Mouse (Mus musculus): ENCODE measurements at regions not wholly inside any gene's neighbourhood (a gene's known extent, or its start where the extent isn't known, plus 50 kb on each side); places are given as distances from the start of the nearest gene placed in this dataset.
A peak's percentile ranks its signal among the peaks of the same experiment; 100 is the strongest.

GRCm38 (mm10) chr6:54754810-54755209, 61.9 kb upstream of the Znrf2 start:
- no peak for DNase-seq

- no peak for DNase-seq
These were observed 59.2 kb upstream of the Znrf2 start for GRCm38 (mm10) chr6:54757511-54757911.

- DNase-seq = no peak
These were observed 58.6 kb upstream of the Znrf2 start for GRCm38 (mm10) chr6:54758112-54758511.

GRCm38 (mm10) chr6:54759263-54759662, 57.5 kb upstream of the Znrf2 start:
- no peak for DNase-seq

- peak; percentile 76 for DNase-seq
These were observed 56.7 kb upstream of the Znrf2 start for GRCm38 (mm10) chr6:54759942-54760498.

- DNase-seq = no peak
These were observed 56.2 kb upstream of the Znrf2 start for GRCm38 (mm10) chr6:54760541-54760940.

- no peak for DNase-seq
These were observed 54.7 kb upstream of the Znrf2 start for GRCm38 (mm10) chr6:54762021-54762420.

- DNase-seq = no peak
These were observed 54.2 kb upstream of the Znrf2 start for GRCm38 (mm10) chr6:54762499-54762898.

GRCm38 (mm10) chr6:54763669-54764068, 53.0 kb upstream of the Znrf2 start:
- DNase-seq = no peak

- DNase-seq = no peak
These were observed 51.0 kb upstream of the Znrf2 start for GRCm38 (mm10) chr6:54765715-54766114.

GRCm38 (mm10) chr6:54766485-54767112, 50.1 kb upstream of the Znrf2 start:
- DNase-seq = peak; percentile 39

All from thymus, postnatal 25 days (tissue).